Mouse (Mus musculus): Measurements from ENCODE around the gene Itpk1. TPM values are rescaled to one million over a fixed set of nuclear protein-coding genes. Genes with fewer than 3 reads are reported as not detected.

Itpk1 gene
- total and polyA plus RNA-seq, 2 experiments from 2014 or later, result 35.7 to 69.0 TPM

DNA sequence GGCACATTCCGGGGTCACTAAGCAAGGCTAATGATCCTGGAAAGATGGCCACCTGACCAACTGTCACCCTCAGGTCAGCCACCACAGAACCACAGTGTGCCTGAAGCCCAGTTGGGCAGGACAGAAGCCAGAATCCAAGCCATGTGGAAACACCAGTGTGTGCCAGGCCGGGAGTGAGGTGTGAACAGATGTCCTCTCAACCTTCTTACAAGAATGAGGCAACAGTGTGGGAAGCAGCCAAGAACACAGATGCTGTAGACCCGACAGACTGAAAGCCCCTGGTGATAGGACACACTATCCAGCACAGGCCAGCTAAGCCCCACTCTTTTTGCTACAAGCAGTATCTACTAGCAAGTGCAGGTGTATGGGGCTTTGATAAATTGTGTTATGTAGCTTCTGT, 119.3 kb downstream of the Itpk1 start:
- Histone ChIP-seq H3K27ac (no peak overlapping the region), H3K9ac (replicated peaks; ENCODE audit: low read length) (no peak overlapping the region), H3K4me3 (ENCODE audit: low read length) (no peak overlapping the region), H3K9me3 (ENCODE audit: low read length) (no peaks in the 10 kb centered on the region), H3K4me2 (ENCODE audit: low read depth, low read length) (no peak overlapping the region), H3K27me3 (ENCODE audit: insufficient read depth, low read length) (no peaks in the 10 kb centered on the region), H3K4me1 (ENCODE audit: insufficient read depth, low read length) (no peaks in the 10 kb centered on the region), H3K36me3 (ENCODE audit: insufficient read depth, low read length) (0 out of 2 replicates have a peak, but pooled peaks cover 3% of the 10 kb centered on the region)
- ATAC-seq (peak; percentile 44), DNase-seq (ENCODE audit: low spot score) (peak; percentile 67)
- TF ChIP-seq CTCF (IDR thresholded peaks at IDR 0.05; ENCODE audit: low read depth), result no peak
- WGBS, result 64% methylated on average over 3 of the region's 3 CpGs

DNA sequence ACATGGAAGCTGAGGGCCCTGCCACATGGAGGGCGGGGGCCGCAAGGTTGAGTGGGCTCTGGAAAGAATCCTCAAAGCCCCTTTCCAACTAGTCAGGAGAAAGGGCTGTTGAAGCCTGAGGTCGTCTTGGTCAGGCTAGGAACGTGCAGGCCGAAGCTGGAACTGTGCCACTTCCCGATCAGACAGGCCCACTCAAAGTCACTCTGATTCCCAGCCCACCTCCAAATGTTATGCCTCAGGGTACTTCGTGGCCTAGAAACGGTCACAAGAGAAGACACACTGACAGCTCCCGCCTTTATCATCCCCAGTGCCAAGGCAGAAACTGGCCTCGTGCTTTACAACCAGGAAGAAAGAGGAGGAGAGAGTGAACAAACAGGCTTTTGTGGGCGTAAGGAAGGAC, 122.3 kb downstream of the Itpk1 start:
- Histone ChIP-seq H3K36me3 (ENCODE audit: insufficient read depth, low read length) (peaks cover 3% of the 10 kb centered on the region; the same call in 1 of the 2 replicates), H3K4me3 (ENCODE audit: low read length) (no peak overlapping the region), H3K27ac (no peak overlapping the region), H3K4me1 (ENCODE audit: insufficient read depth, low read length) (no peaks in the 10 kb centered on the region), H3K9ac (replicated peaks; ENCODE audit: low read length) (no peak overlapping the region), H3K27me3 (ENCODE audit: insufficient read depth, low read length) (no peaks in the 10 kb centered on the region), H3K4me2 (ENCODE audit: low read depth, low read length) (no peak overlapping the region), H3K9me3 (ENCODE audit: low read length) (no peaks in the 10 kb centered on the region)
- ATAC-seq, result no peak; the same call in 1 of the 2 replicates
- TF ChIP-seq CTCF (IDR thresholded peaks at IDR 0.05; ENCODE audit: low read depth), result no peak
- DNase-seq (ENCODE audit: low spot score), result peak; percentile 44
- 62% methylated on average over 11 of the region's 11 CpGs for WGBS

DNA sequence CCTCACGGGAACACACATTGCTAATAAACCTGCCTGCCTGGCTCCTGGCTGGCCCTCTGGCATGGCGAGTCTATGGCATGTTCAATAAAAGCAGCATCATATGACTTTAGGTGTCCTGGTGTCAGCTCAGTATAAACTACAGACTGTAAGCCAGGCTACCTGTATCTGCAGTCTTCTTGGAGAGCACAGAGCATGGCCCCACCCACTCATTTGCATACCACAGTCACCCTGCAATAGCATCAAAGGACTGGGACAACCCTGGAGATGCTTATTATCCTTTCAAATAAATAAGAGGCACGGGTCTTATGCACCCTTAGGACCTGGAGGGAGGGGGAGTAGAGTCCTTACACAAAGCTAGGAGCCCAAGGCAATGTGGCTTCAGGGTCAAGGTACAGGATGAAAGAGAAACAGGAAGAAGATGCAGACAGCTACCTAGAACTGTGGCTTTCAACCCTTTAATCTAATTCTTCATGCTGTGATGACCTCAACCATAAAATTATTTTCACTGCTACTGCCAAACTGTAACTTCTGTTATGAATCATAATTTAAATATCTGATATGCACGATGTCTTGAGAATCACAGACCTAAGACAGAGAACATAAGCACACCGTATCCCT, 123.0 kb downstream of the Itpk1 start:
- no peak for ATAC-seq
- no peaks in the 10 kb centered on the region for H3K9me3 ChIP-seq (ENCODE audit: low read length)
- H3K27ac ChIP-seq, result no peak overlapping the region
- no peak overlapping the region for H3K4me2 ChIP-seq (ENCODE audit: low read depth, low read length)
- no peak overlapping the region for H3K4me3 ChIP-seq (ENCODE audit: low read length)
- no peak for DNase-seq (ENCODE audit: low spot score)
- no peaks in the 10 kb centered on the region for H3K4me1 ChIP-seq (ENCODE audit: insufficient read depth, low read length)
- H3K36me3 ChIP-seq (ENCODE audit: insufficient read depth, low read length), result peaks cover 3% of the 10 kb centered on the region; the same call in 1 of the 2 replicates
- no peaks in the 10 kb centered on the region for H3K27me3 ChIP-seq (ENCODE audit: insufficient read depth, low read length)
- 60% methylated on average over 5 of the region's 5 CpGs for WGBS
- no peak for TF ChIP-seq CTCF (IDR thresholded peaks at IDR 0.05; ENCODE audit: low read depth)
- no peak overlapping the region for H3K9ac ChIP-seq (replicated peaks; ENCODE audit: low read length)

DNA sequence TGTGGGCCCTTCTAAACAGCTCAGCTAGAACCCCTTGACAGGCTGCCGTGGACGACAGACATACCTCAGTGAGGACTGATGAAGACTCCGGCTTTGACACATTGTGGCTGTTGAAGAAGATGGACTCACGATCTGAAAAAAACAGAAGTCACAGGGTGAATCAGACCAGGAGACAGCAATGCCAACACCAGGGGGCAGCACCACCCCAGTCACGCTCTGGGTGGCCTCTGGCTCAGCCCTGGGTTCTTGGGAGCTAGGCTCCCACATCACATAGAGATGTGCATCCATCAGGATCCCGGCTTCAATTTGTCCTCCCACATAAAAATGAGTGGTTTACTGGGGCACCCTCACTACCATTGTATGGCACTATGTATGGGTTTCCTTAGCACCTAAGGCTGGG, 125.7 kb downstream of the Itpk1 start:
- DNase-seq (ENCODE audit: low spot score) (peak; percentile 78), ATAC-seq (peak; percentile 65)
- peak; percentile 81 for TF ChIP-seq CTCF (IDR thresholded peaks at IDR 0.05; ENCODE audit: low read depth)
- Histone ChIP-seq H3K27me3 (ENCODE audit: insufficient read depth, low read length) (no peaks in the 10 kb centered on the region), H3K4me3 (ENCODE audit: low read length) (no peak overlapping the region), H3K4me2 (ENCODE audit: low read depth, low read length) (no peak overlapping the region), H3K9me3 (ENCODE audit: low read length) (no peaks in the 10 kb centered on the region), H3K4me1 (ENCODE audit: insufficient read depth, low read length) (no peaks in the 10 kb centered on the region), H3K27ac (no peak overlapping the region), H3K36me3 (ENCODE audit: insufficient read depth, low read length) (no peaks in the 10 kb centered on the region; the same call in 1 of the 2 replicates), H3K9ac (replicated peaks; ENCODE audit: low read length) (no peak overlapping the region)
- WGBS, result 59% methylated on average over 6 of the region's 6 CpGs

DNA sequence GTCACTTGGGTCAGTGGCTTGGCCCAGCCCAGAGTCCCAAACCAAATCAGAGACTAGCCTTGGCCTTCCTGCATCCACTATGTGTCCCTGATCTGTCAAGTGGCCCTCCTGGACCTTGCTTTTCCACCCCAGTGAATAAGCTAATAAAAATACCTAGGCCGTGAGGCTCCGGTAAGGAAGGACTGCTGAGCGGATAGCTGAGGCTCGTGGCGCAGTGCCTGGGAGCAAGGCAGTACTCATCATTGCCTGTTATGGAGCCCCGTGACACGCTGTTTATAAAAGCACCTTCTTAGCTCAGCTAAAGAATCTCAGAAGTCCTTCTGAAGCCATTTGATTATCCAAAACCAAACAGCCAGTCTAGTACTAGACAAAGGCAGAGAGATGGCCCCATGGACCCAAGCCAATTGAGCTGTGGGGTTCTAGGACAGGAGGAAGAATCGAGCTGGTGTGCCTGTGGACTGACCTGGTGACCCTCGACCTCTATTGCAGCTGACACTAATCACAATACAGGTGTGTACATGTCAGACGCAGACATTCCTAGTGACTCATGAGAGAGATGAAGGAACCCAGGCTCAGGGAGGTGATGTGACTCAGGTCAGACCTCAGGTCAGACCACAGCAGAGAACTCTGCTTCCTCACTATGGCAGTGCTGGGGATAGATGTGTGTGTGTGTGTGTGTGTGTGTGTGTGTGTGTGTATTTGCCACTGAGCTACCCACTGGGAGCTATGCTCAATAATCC, 127.9 kb downstream of the Itpk1 start:
- TF ChIP-seq CTCF (IDR thresholded peaks at IDR 0.05; ENCODE audit: low read depth), result no peak
- ATAC-seq (no peak), DNase-seq (ENCODE audit: low spot score) (no peak)
- no peaks in the 10 kb centered on the region for H3K27me3 ChIP-seq (ENCODE audit: insufficient read depth, low read length)
- no peaks in the 10 kb centered on the region for H3K4me1 ChIP-seq (ENCODE audit: insufficient read depth, low read length)
- no peaks in the 10 kb centered on the region for H3K9me3 ChIP-seq (ENCODE audit: low read length)
- no peak overlapping the region for H3K27ac ChIP-seq
- H3K9ac ChIP-seq (replicated peaks; ENCODE audit: low read length), result no peak overlapping the region
- no peak overlapping the region for H3K4me2 ChIP-seq (ENCODE audit: low read depth, low read length)
- WGBS, result 82% methylated on average over 10 of the region's 10 CpGs
- no peak overlapping the region for H3K4me3 ChIP-seq (ENCODE audit: low read length)
- H3K36me3 ChIP-seq (ENCODE audit: insufficient read depth, low read length), result no peaks in the 10 kb centered on the region; the same call in 1 of the 2 replicates

DNA sequence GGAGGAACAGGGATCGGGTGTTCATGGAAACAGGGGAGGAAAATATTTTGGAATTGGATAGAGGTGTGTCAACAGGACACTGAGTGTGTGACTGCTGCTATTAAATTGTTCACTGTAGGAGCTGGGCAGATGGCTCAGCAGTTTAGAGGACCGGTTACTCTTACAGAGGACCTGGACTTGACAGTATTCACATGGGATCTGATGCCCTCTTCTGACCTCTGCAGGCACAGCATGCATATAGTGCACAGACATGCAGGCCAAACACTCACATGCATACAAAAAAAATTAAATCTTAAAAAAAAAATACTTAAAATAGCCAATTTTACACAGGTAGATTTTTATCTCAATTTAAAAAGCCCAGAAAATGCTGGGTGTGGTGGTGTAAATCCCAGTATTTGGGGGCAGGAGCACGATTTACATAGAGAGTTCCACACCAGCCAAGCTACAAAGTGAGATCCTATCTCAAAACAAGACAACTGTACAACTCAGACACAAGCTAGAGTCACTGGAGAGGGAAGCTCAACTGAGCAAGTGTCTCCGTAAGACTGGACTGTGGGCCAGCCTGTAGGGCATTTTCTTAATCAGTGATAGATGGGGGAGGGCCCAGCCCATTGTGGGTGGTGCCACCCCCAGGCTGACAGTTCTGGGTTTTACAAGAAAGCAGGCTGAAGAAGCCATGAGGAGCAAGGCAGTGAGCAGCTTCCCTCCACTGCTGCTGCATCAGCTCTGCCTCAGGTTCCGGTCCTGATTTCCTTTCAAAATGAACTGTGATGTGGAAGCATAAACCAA, 129.0 kb downstream of the Itpk1 start:
- Histone ChIP-seq H3K27ac (no peak overlapping the region), H3K4me2 (ENCODE audit: low read depth, low read length) (no peak overlapping the region), H3K9me3 (ENCODE audit: low read length) (no peaks in the 10 kb centered on the region), H3K9ac (replicated peaks; ENCODE audit: low read length) (no peak overlapping the region), H3K4me3 (ENCODE audit: low read length) (no peak overlapping the region), H3K27me3 (ENCODE audit: insufficient read depth, low read length) (no peaks in the 10 kb centered on the region), H3K4me1 (ENCODE audit: insufficient read depth, low read length) (no peaks in the 10 kb centered on the region), H3K36me3 (ENCODE audit: insufficient read depth, low read length) (no peaks in the 10 kb centered on the region; the same call in 1 of the 2 replicates)
- peak; percentile 35; the same call in 1 of the 2 replicates for TF ChIP-seq CTCF (IDR thresholded peaks at IDR 0.05; ENCODE audit: low read depth)
- WGBS, result 74% methylated on average over 5 of the region's 5 CpGs
- ATAC-seq (no peak), DNase-seq (ENCODE audit: low spot score) (no peak)

Measured in hindbrain, postnatal 0 days (tissue).